Mouse (Mus musculus) limb, embryonic 11.5 days (tissue): Measurements from ENCODE around the gene Atp1a3. TPM values are rescaled to one million over a fixed set of nuclear protein-coding genes. Genes with fewer than 3 reads are reported as not detected.

Experiments
- ATAC-seq: fragments of 200-750 bp; cut with Nextera tagmentation; 2 replicates; pipeline ENCODE4 v1.8.0; 2017; ENCODE audit warnings: low read depth; ENCODE audit not compliant: insufficient number of reproducible peaks, low FRiP score, low TSS enrichment
- DNase-seq: peaks from one replicate; pipeline ENCODE4 v3.0.0-alpha.2; 2015; ENCODE audit warnings: low spot score
- H3K27ac ChIP-seq: fragments of 300-500 bp; sonication (generic); replicated peaks from 2 replicates; pipeline ENCODE4 v1.5.1; 2014; ENCODE audit warnings: low read depth, mild to moderate bottlenecking, low read length
- H3K27me3 ChIP-seq: fragments of 300-500 bp; sonication (generic); 2 replicates; pipeline ENCODE4 v1.6.1; 2014; ENCODE audit warnings: mild to moderate bottlenecking, low read length, mixed read lengths; ENCODE audit not compliant: control insufficient read depth, insufficient read depth
- H3K36me3 ChIP-seq: fragments of 300-500 bp; sonication (generic); 2 replicates; pipeline ENCODE4 v1.6.1; 2014; ENCODE audit warnings: mild to moderate bottlenecking, low read length, moderate library complexity, mixed read lengths; ENCODE audit not compliant: control insufficient read depth, insufficient read depth
- H3K4me1 ChIP-seq: fragments of 300-500 bp; sonication (generic); 2 replicates; pipeline ENCODE4 v1.6.1; 2014; ENCODE audit warnings: low read length, mixed read lengths; ENCODE audit not compliant: control insufficient read depth, insufficient read depth
- H3K4me2 ChIP-seq: fragments of 300-500 bp; sonication (generic); 2 replicates; pipeline ENCODE4 v1.6.1; 2014; ENCODE audit warnings: low read depth, mild to moderate bottlenecking, moderate library complexity; ENCODE audit not compliant: severe bottlenecking
- H3K4me3 ChIP-seq: fragments of 300-500 bp; sonication (generic); 2 replicates; pipeline ENCODE4 v1.5.1; 2014; ENCODE audit warnings: low read depth, low read length
- H3K9ac ChIP-seq: fragments of 300-500 bp; sonication (generic); 2 replicates; pipeline ENCODE4 v1.6.1; 2014; ENCODE audit warnings: mild to moderate bottlenecking, low read length
- H3K9me3 ChIP-seq: fragments of 300-500 bp; sonication (generic); 2 replicates; pipeline ENCODE4 v1.6.1; 2016; ENCODE audit warnings: low read length; ENCODE audit not compliant: control insufficient read depth
- WGBS: fragments of 180-500 bp; shearing (Covaris S2); extraction: QIAGEN DNeasy Blood & Tissue Kit; methylation state at CpG from one replicate; pipeline ENCODE4 v1.1.7; 2014; 5-methylcytosine and 5-hydroxymethylcytosine counted together
- polyA plus RNA-seq: library from polyadenylated mRNA; unstranded; fragments of >200 nt; fragmentation: Nextera tagmentation; extraction: Ambion mirVana; gene quantifications from 2 replicates; pipeline ENCODE4 v1.2.1, GENCODE M21; 2014

Atp1a3 gene
- polyA plus RNA-seq, 1 experiment from 2014 or later: 0.23 TPM

GRCm38 (mm10) chr7:24973902-24974301 lies 31.9 kb downstream of the Atp1a3 start:
- H3K4me2 ChIP-seq: no peak overlapping the region
- H3K27me3 ChIP-seq: no peaks in the 10 kb centered on the region
- H3K36me3 ChIP-seq: no peaks in the 10 kb centered on the region
- no peak overlapping the region for H3K4me3 ChIP-seq
- DNase-seq: no peak
- no peaks in the 10 kb centered on the region for H3K9me3 ChIP-seq
- ATAC-seq: no peak
- no peak overlapping the region for H3K27ac ChIP-seq
- WGBS: 68% methylated on average over 5 of the region's 5 CpGs
- no peak overlapping the region for H3K9ac ChIP-seq
- no peaks in the 10 kb centered on the region for H3K4me1 ChIP-seq

- 81% methylated on average over 4 of the region's 4 CpGs for WGBS
Observed at GRCm38 (mm10) chr7:24973208-24973607, 32.5 kb downstream of the Atp1a3 start.

GRCm38 (mm10) chr7:24971972-24972893 lies 33.5 kb downstream of the Atp1a3 start, which contains the start of gene Rabac1:
TSS of gene Rabac1 (minus strand) at chr7:24972754.
- no peaks in the 10 kb centered on the region for H3K36me3 ChIP-seq
- peak within 1 kb of the TSS; percentile 84 for H3K4me2 ChIP-seq
- no peaks in the 10 kb centered on the region for H3K4me1 ChIP-seq
- under 1% methylated on average over 45 of the region's 45 CpGs for WGBS
- no peaks in the 10 kb centered on the region for H3K9me3 ChIP-seq
- ATAC-seq (peak; percentile 87), DNase-seq (peak; percentile 87)
- H3K9ac ChIP-seq: peak within 1 kb of the TSS; percentile 68
- H3K27ac ChIP-seq: 0 out of 2 replicates have a peak within 1 kb of the TSS, but pooled peaks have one; percentile 36
- H3K27me3 ChIP-seq: no peaks in the 10 kb centered on the region
- H3K4me3 ChIP-seq: peak within 1 kb of the TSS; percentile 72

More at GRCm38 (mm10) chr7:24973208-24973607, 32.5 kb downstream of the Atp1a3 start:
- H3K4me2 ChIP-seq: no peak overlapping the region
- H3K9me3 ChIP-seq: no peaks in the 10 kb centered on the region
- no peaks in the 10 kb centered on the region for H3K4me1 ChIP-seq
- ATAC-seq (no peak), DNase-seq (no peak)
- no peak overlapping the region for H3K27ac ChIP-seq
- no peaks in the 10 kb centered on the region for H3K36me3 ChIP-seq
- H3K27me3 ChIP-seq: no peaks in the 10 kb centered on the region
- no peak overlapping the region for H3K9ac ChIP-seq
- no peak overlapping the region for H3K4me3 ChIP-seq

GRCm38 (mm10) chr7:24971261-24971971 lies 34.3 kb downstream of the Atp1a3 start:
- Histone ChIP-seq H3K4me2 (peak overlapping the region; percentile 84), H3K9ac (0 out of 2 replicates have a peak overlapping the region, but pooled peaks have one; percentile 68), H3K27ac (no peak overlapping the region), H3K4me3 (peak overlapping the region; percentile 72), H3K9me3 (no peaks in the 10 kb centered on the region), H3K36me3 (no peaks in the 10 kb centered on the region), H3K4me1 (no peaks in the 10 kb centered on the region), H3K27me3 (no peaks in the 10 kb centered on the region)
- ATAC-seq (no peak), DNase-seq (peak; percentile 60)
- 15% methylated on average over 19 of the region's 19 CpGs for WGBS

GRCm38 (mm10) chr7:24970341-24970740 lies 35.4 kb downstream of the Atp1a3 start:
- Histone ChIP-seq H3K27ac (no peak overlapping the region), H3K9me3 (no peaks in the 10 kb centered on the region), H3K36me3 (no peaks in the 10 kb centered on the region), H3K27me3 (no peaks in the 10 kb centered on the region), H3K4me2 (no peak overlapping the region), H3K4me1 (no peaks in the 10 kb centered on the region), H3K9ac (no peak overlapping the region), H3K4me3 (no peak overlapping the region)
- DNase-seq (no peak), ATAC-seq (no peak)
- 91% methylated on average over 3 of the region's 3 CpGs for WGBS

GRCm38 (mm10) chr7:24969805-24970204 lies 36.0 kb downstream of the Atp1a3 start:
- no peaks in the 10 kb centered on the region for H3K4me1 ChIP-seq
- H3K4me3 ChIP-seq: no peak overlapping the region
- no peak for DNase-seq
- no peaks in the 10 kb centered on the region for H3K9me3 ChIP-seq
- H3K27me3 ChIP-seq: no peaks in the 10 kb centered on the region
- H3K27ac ChIP-seq: no peak overlapping the region
- 74% methylated on average over 12 of the region's 12 CpGs for WGBS
- H3K4me2 ChIP-seq: no peak overlapping the region
- ATAC-seq: no peak
- no peaks in the 10 kb centered on the region for H3K36me3 ChIP-seq
- H3K9ac ChIP-seq: no peak overlapping the region

- ATAC-seq: no peak
- H3K36me3 ChIP-seq: no peaks in the 10 kb centered on the region
- no peaks in the 10 kb centered on the region for H3K27me3 ChIP-seq
- 71% methylated on average over 6 of the region's 6 CpGs for WGBS
- H3K9ac ChIP-seq: no peak overlapping the region
- no peak overlapping the region for H3K27ac ChIP-seq
- no peak for DNase-seq
- H3K9me3 ChIP-seq: no peaks in the 10 kb centered on the region
- no peaks in the 10 kb centered on the region for H3K4me1 ChIP-seq
- no peak overlapping the region for H3K4me2 ChIP-seq
- no peak overlapping the region for H3K4me3 ChIP-seq
Observed at GRCm38 (mm10) chr7:24968463-24968862, 37.3 kb downstream of the Atp1a3 start.

- no peak overlapping the region for H3K4me2 ChIP-seq
- no peak overlapping the region for H3K27ac ChIP-seq
- no peaks in the 10 kb centered on the region for H3K27me3 ChIP-seq
- no peak overlapping the region for H3K9ac ChIP-seq
- H3K36me3 ChIP-seq: no peaks in the 10 kb centered on the region
- no peak for DNase-seq
- no peak overlapping the region for H3K4me3 ChIP-seq
- H3K4me1 ChIP-seq: no peaks in the 10 kb centered on the region
- H3K9me3 ChIP-seq: no peaks in the 10 kb centered on the region
- ATAC-seq: no peak
- WGBS: 85% methylated on average over 8 of the region's 8 CpGs
Observed at GRCm38 (mm10) chr7:24967966-24968365, 37.8 kb downstream of the Atp1a3 start.
